Mouse (Mus musculus) myocyte (in vitro differentiated cells): Measurements from ENCODE around the gene Tnfrsf18. TPM values are rescaled to one million over a fixed set of nuclear protein-coding genes. Genes with fewer than 3 reads are reported as not detected.

ENCODE experiments used
- H3K27me3 ChIP-seq: one replicate; pipeline ENCODE4 v1.6.1; 2011; ENCODE audit not compliant: control insufficient read depth, insufficient read depth, insufficient read length
- H3K36me3 ChIP-seq: one replicate; pipeline ENCODE4 v1.6.1; 2011; ENCODE audit not compliant: control insufficient read depth, insufficient read depth
- H3K4me2 ChIP-seq: one replicate; pipeline ENCODE4 v1.6.1; 2011; ENCODE audit warnings: low read depth, control low read depth
- H3K4me3 ChIP-seq: one replicate; pipeline ENCODE4 v1.5.1; 2011; ENCODE audit warnings: mild to moderate bottlenecking, control low read depth, moderate library complexity
- H3K79me2 ChIP-seq: one replicate; pipeline ENCODE4 v1.6.1; 2011; ENCODE audit not compliant: control insufficient read depth, insufficient read depth
- H3ac ChIP-seq: one replicate; pipeline ENCODE4 v1.6.1; 2011; ENCODE audit not compliant: control insufficient read depth, insufficient read length
- CEBPB ChIP-seq: IDR thresholded peaks from 2 replicates; pipeline ENCODE4 v1.6.1; 2011; ENCODE audit warnings: mild to moderate bottlenecking, moderate library complexity; ENCODE audit not compliant: poor library complexity, insufficient read depth, severe bottlenecking
- E2F4 ChIP-seq: IDR thresholded peaks from one replicate; pipeline ENCODE4 v1.6.1; 2011; ENCODE audit warnings: mild to moderate bottlenecking, control low read depth, moderate library complexity; ENCODE audit not compliant: insufficient read depth
- MAX ChIP-seq: IDR thresholded peaks from one replicate; pipeline ENCODE4 v1.6.1; 2011; ENCODE audit warnings: low read depth, mild to moderate bottlenecking, control low read depth
- MYOD1 ChIP-seq, 3 experiments: IDR thresholded peaks; one replicate each; pipeline ENCODE4 v1.6.1; 2011; ENCODE audit warnings: control low read depth in 2 of 3, low read depth in 2 of 3, mild to moderate bottlenecking in 2 of 3, moderate library complexity in 1 of 3; ENCODE audit not compliant: insufficient read length in 2 of 3, control insufficient read depth in 1 of 3
- MYOG ChIP-seq, 3 experiments: IDR thresholded peaks; one replicate each; pipeline ENCODE4 v1.6.1; 2011; ENCODE audit warnings: control low read depth in 2 of 3, low read depth in 2 of 3, mild to moderate bottlenecking in 2 of 3; ENCODE audit not compliant: insufficient read length in 2 of 3, control insufficient read depth in 1 of 3, insufficient read depth in 1 of 3
- POLR2A ChIP-seq: IDR thresholded peaks from one replicate; pipeline ENCODE4 v1.6.1; 2011; ENCODE audit warnings: low read depth, mild to moderate bottlenecking, control low read depth, moderate library complexity; ENCODE audit not compliant: insufficient read length
- POLR2AphosphoS2 ChIP-seq: IDR thresholded peaks from one replicate; pipeline ENCODE4 v1.6.1; 2011; ENCODE audit warnings: low read depth, control low read depth; ENCODE audit not compliant: insufficient read length
- REST ChIP-seq: IDR thresholded peaks from one replicate; pipeline ENCODE4 v1.6.1; 2011; ENCODE audit warnings: mild to moderate bottlenecking, control low read depth, moderate library complexity; ENCODE audit not compliant: insufficient read depth, insufficient read length
- SRF ChIP-seq: IDR thresholded peaks from one replicate; pipeline ENCODE4 v1.6.1; 2011; ENCODE audit warnings: low read depth; ENCODE audit not compliant: control insufficient read depth, insufficient read length
- TCF12 ChIP-seq: IDR thresholded peaks from one replicate; pipeline ENCODE4 v1.6.1; 2011; ENCODE audit warnings: mild to moderate bottlenecking, control low read depth; ENCODE audit not compliant: poor library complexity, insufficient read depth, severe bottlenecking
- TCF3 ChIP-seq: IDR thresholded peaks from one replicate; pipeline ENCODE4 v1.6.1; 2011; ENCODE audit warnings: low read depth, control low read depth; ENCODE audit not compliant: insufficient read length
- USF1 ChIP-seq: IDR thresholded peaks from one replicate; pipeline ENCODE4 v1.6.1; 2011; ENCODE audit warnings: low read depth, mild to moderate bottlenecking, control low read depth, moderate library complexity
- polyA plus RNA-seq: library from polyadenylated mRNA; unstranded; fragments of >200 nt; fragmentation: generic; extraction: Trizol; gene quantifications from one replicate; pipeline ENCODE4 v1.2.1, GENCODE M21; 2012; ENCODE audit warnings: missing spikeins

Tnfrsf18 gene
- polyA plus RNA-seq, 1 experiment: 0.40 TPM

GRCm38 (mm10) chr4:155992241-155992905, 33.6 kb upstream of the Tnfrsf18 start, which contains the start of the genes B3galt6 and Sdf4:
B3galt6 (minus strand) TSS chr4:155992649.
Sdf4 (plus strand) TSS chr4:155992872.
- TF ChIP-seq MYOD1 (IDR thresholded peaks at IDR 0.05; ENCODE audit: control insufficient read depth in 1 of 3, insufficient read length in 2 of 3, low read depth in 2 of 3) (peak in 2 of 3 experiments; percentile 1 to 58), MYOG (IDR thresholded peaks at IDR 0.05; ENCODE audit: control insufficient read depth in 1 of 3, insufficient read depth in 1 of 3, insufficient read length in 2 of 3, low read depth in 2 of 3) (peak in 2 of 3 experiments; percentile 28 to 59), E2F4 (no peak), REST (no peak), POLR2AphosphoS2 (peak; percentile 75), SRF (peak; percentile 36), TCF3 (no peak), MAX (peak; percentile 76), CEBPB (no peak), POLR2A (peak; percentile 82), USF1 (peak; percentile 72)
- Histone ChIP-seq H3ac (peak within 1 kb of the TSS; percentile 93), H3K4me2 (peak within 1 kb of the TSS; percentile 96), H3K79me2 (peaks cover 44% of the 10 kb centered on the region), H3K36me3 (no peaks in the 10 kb centered on the region), H3K27me3 (no peaks in the 10 kb centered on the region), H3K4me3 (peak within 1 kb of the TSS; percentile 97)

GRCm38 (mm10) chr4:155992906-155993547, 32.9 kb upstream of the Tnfrsf18 start:
- H3K79me2 ChIP-seq: peaks cover 47% of the 10 kb centered on the region
- no peaks in the 10 kb centered on the region for H3K27me3 ChIP-seq
- H3K36me3 ChIP-seq: peaks cover under 1% of the 10 kb centered on the region
- H3ac ChIP-seq: peak overlapping the region; percentile 93
- peak overlapping the region; percentile 96 for H3K4me2 ChIP-seq
- TF ChIP-seq E2F4: no peak
- TF ChIP-seq SRF: no peak
- peak; percentile 97 for TF ChIP-seq USF1
- peak; percentile 48 for TF ChIP-seq POLR2A
- no peak for TF ChIP-seq MYOG (IDR thresholded peaks at IDR 0.05; ENCODE audit: control insufficient read depth in 1 of 3, insufficient read depth in 1 of 3, insufficient read length in 2 of 3, low read depth in 2 of 3)
- TF ChIP-seq REST: no peak
- TF ChIP-seq TCF12: no peak
- peak overlapping the region; percentile 97 for H3K4me3 ChIP-seq

- no peak for TF ChIP-seq MAX
- no peak for TF ChIP-seq E2F4
- no peak for TF ChIP-seq POLR2AphosphoS2
- TF ChIP-seq MYOD1 (IDR thresholded peaks at IDR 0.05; ENCODE audit: control insufficient read depth in 1 of 3, insufficient read length in 2 of 3, low read depth in 2 of 3): no peak
- no peak for TF ChIP-seq CEBPB
- no peak for TF ChIP-seq TCF3
- no peak for TF ChIP-seq USF1
- no peak for TF ChIP-seq POLR2A
- no peak for TF ChIP-seq SRF
- no peak for TF ChIP-seq REST
- H3K36me3 ChIP-seq: peaks cover 6% of the 10 kb centered on the region
- H3K79me2 ChIP-seq: peaks cover 47% of the 10 kb centered on the region
- peak overlapping the region; percentile 96 for H3K4me2 ChIP-seq
- H3ac ChIP-seq: peak overlapping the region; percentile 93
- peak overlapping the region; percentile 97 for H3K4me3 ChIP-seq
- H3K27me3 ChIP-seq: no peaks in the 10 kb centered on the region
These were observed 32.4 kb upstream of the Tnfrsf18 start for GRCm38 (mm10) chr4:155993606-155994005.

- Histone ChIP-seq H3K4me3 (no peak overlapping the region), H3K36me3 (peaks cover 63% of the 10 kb centered on the region), H3ac (no peak overlapping the region), H3K4me2 (no peak overlapping the region), H3K79me2 (no peaks in the 10 kb centered on the region), H3K27me3 (no peaks in the 10 kb centered on the region)
- TF ChIP-seq POLR2AphosphoS2: no peak
- TF ChIP-seq USF1: no peak
- TF ChIP-seq REST: no peak
- TF ChIP-seq MYOG (IDR thresholded peaks at IDR 0.05; ENCODE audit: control insufficient read depth in 1 of 3, insufficient read depth in 1 of 3, insufficient read length in 2 of 3, low read depth in 2 of 3): no peak
- no peak for TF ChIP-seq TCF3
- no peak for TF ChIP-seq MAX
- TF ChIP-seq E2F4: no peak
- TF ChIP-seq CEBPB: no peak
- TF ChIP-seq POLR2A: no peak
- TF ChIP-seq SRF: no peak
- TF ChIP-seq MYOD1 (IDR thresholded peaks at IDR 0.05; ENCODE audit: control insufficient read depth in 1 of 3, insufficient read length in 2 of 3, low read depth in 2 of 3): no peak
- no peak for TF ChIP-seq TCF12
These were observed 21.9 kb upstream of the Tnfrsf18 start for GRCm38 (mm10) chr4:156004109-156004508.
